Mouse (Mus musculus) heart, embryonic 13.5 days (tissue): ENCODE data around the gene Olfr829. TPM values are rescaled to one million over a fixed set of nuclear protein-coding genes. Genes with fewer than 3 reads are reported as not detected.
"Not testable (repeated sequence)": the region's sequence is repeated elsewhere in the genome, so short reads cannot be mapped to it uniquely, and the experiment has no call there.

Source experiments
- ATAC-seq: fragments of 200-750 bp; cut with Nextera tagmentation; 2 replicates; pipeline ENCODE4 v1.8.0; 2017; ENCODE audit warnings: moderate TSS enrichment; ENCODE audit not compliant: insufficient number of reproducible peaks, low FRiP score, low TSS enrichment; ENCODE audit errors: extremely low read depth
- H3K27ac ChIP-seq: fragments of 300-500 bp; sonication (generic); replicated peaks from 2 replicates; pipeline ENCODE4 v1.5.1; 2015; ENCODE audit warnings: moderate library complexity, mild to moderate bottlenecking, inconsistent platforms
- H3K27me3 ChIP-seq: fragments of 300-500 bp; sonication (generic); replicated peaks from 2 replicates; pipeline ENCODE4 v1.6.1; 2015; ENCODE audit warnings: mild to moderate bottlenecking, inconsistent platforms
- H3K36me3 ChIP-seq: fragments of 300-500 bp; sonication (generic); 2 replicates; pipeline ENCODE4 v1.6.1; 2015; ENCODE audit warnings: mild to moderate bottlenecking, inconsistent platforms
- H3K4me1 ChIP-seq: fragments of 300-500 bp; sonication (generic); 2 replicates; pipeline ENCODE4 v1.6.1; 2015; ENCODE audit warnings: inconsistent platforms
- H3K4me2 ChIP-seq: fragments of 300-500 bp; sonication (generic); 2 replicates; pipeline ENCODE4 v1.6.1; 2015; ENCODE audit warnings: inconsistent platforms, mild to moderate bottlenecking, moderate library complexity
- H3K4me3 ChIP-seq: fragments of 300-500 bp; sonication (generic); 2 replicates; pipeline ENCODE4 v1.5.1; 2015; ENCODE audit warnings: moderate library complexity, mild to moderate bottlenecking, inconsistent platforms
- H3K9ac ChIP-seq: fragments of 300-500 bp; sonication (generic); 2 replicates; pipeline ENCODE4 v1.6.1; 2015; ENCODE audit warnings: inconsistent platforms, mild to moderate bottlenecking, moderate library complexity
- H3K9me3 ChIP-seq: fragments of 300-500 bp; sonication (generic); 2 replicates; pipeline ENCODE4 v1.6.1; 2016; ENCODE audit warnings: inconsistent platforms
- WGBS: fragments of 180-500 bp; shearing (Covaris S2); methylation state at CpG from one replicate; pipeline ENCODE4 v1.1.7; 2015; ENCODE audit warnings: mixed read lengths; 5-methylcytosine and 5-hydroxymethylcytosine counted together
- polyA plus RNA-seq: library from polyadenylated mRNA; unstranded; fragments of >200 nt; fragmentation: Nextera tagmentation; extraction: Ambion mirVana; gene quantifications from 2 replicates; pipeline ENCODE4 v1.2.1, GENCODE M21; 2015

The Olfr829 gene
- polyA plus RNA-seq = not detected in 2 replicates

- Histone ChIP-seq H3K27me3 (no peaks in the 10 kb centered on the region), H3K27ac (no peak within 1 kb of the TSS), H3K4me3 (no peak within 1 kb of the TSS), H3K9me3 (no peaks in the 10 kb centered on the region; the same call in 1 of the 2 replicates), H3K36me3 (no peaks in the 10 kb centered on the region), H3K9ac (no peak within 1 kb of the TSS), H3K4me1 (no peaks in the 10 kb centered on the region), H3K4me2 (no peak within 1 kb of the TSS)
- 44% methylated on average over 1 of the region's 1 CpGs for WGBS
- ATAC-seq = no peak
These were observed at the start of gene Olfr829 for GRCm38 (mm10) chr9:18854633-18855032. TSS of gene Olfr829 (plus strand) at chr9:18854933.

GRCm38 (mm10) chr9:18819426-18819825 lies 35.3 kb upstream of the Olfr829 start, which contains the start of gene Olfr828:
TSS of gene Olfr828 (minus strand) at chr9:18819526.
- Histone ChIP-seq H3K9me3 (peaks cover 3% of the 10 kb centered on the region; the same call in 1 of the 2 replicates), H3K4me1 (no peaks in the 10 kb centered on the region), H3K27me3 (no peaks in the 10 kb centered on the region), H3K27ac (no peak within 1 kb of the TSS), H3K36me3 (no peaks in the 10 kb centered on the region), H3K4me2 (no peak within 1 kb of the TSS), H3K4me3 (no peak within 1 kb of the TSS), H3K9ac (no peak within 1 kb of the TSS)
- ATAC-seq = no peak

GRCm38 (mm10) chr9:18874393-18874792 lies 19.7 kb downstream of the Olfr829 start, which contains the start of gene Olfr830:
TSS of gene Olfr830 (plus strand) at chr9:18874693.
- Histone ChIP-seq H3K9ac (no peak within 1 kb of the TSS), H3K4me1 (no peaks in the 10 kb centered on the region), H3K4me2 (no peak within 1 kb of the TSS)

GRCm38 (mm10) chr9:18907699-18908098 lies 53.0 kb downstream of the Olfr829 start:
- H3K9ac ChIP-seq, H3K4me3 ChIP-seq, H3K9me3 ChIP-seq, H3K27me3 ChIP-seq, H3K4me1 ChIP-seq, H3K4me2 ChIP-seq, H3K27ac ChIP-seq, H3K36me3 ChIP-seq, ATAC-seq: not testable (repeated sequence)
- WGBS = 61% methylated on average over 2 of the region's 2 CpGs

More at GRCm38 (mm10) chr9:18874393-18874792, 19.7 kb downstream of the Olfr829 start, which contains the start of gene Olfr830:
- Histone ChIP-seq H3K36me3 (no peaks in the 10 kb centered on the region), H3K27ac (no peak within 1 kb of the TSS), H3K4me3 (no peak within 1 kb of the TSS), H3K9me3 (no peaks in the 10 kb centered on the region), H3K27me3 (no peaks in the 10 kb centered on the region)
- no peak for ATAC-seq

Other genes with a start within 250 kb of the Olfr829 start
- 1.4 and 1.5 TPM in 2 replicates for gene Muc16, start 180.4 kb upstream of the Olfr829 start, polyA plus RNA-seq
- not detected in 2 replicates for gene Olfr24, start 90.9 kb upstream of the Olfr829 start, polyA plus RNA-seq
- gene Olfr828, start 35.4 kb upstream of the Olfr829 start, polyA plus RNA-seq = not detected in 2 replicates
- gene Olfr830, start 19.8 kb downstream of the Olfr829 start, polyA plus RNA-seq = not detected in 2 replicates
- gene Olfr832, start 82.2 kb downstream of the Olfr829 start, polyA plus RNA-seq = not detected in 2 replicates
- not detected in 2 replicates for gene Olfr834, start 133.1 kb downstream of the Olfr829 start, polyA plus RNA-seq
- not detected in 2 replicates for gene Olfr835, start 177.8 kb downstream of the Olfr829 start, polyA plus RNA-seq